Mouse (Mus musculus) E14TG2a.4 (cell line): ENCODE results near the gene Snapc3.

ENCODE experiments used
- H3K27me3 ChIP-seq: 2 replicates; pipeline ENCODE4 v1.6.1; 2014; ENCODE audit warnings: low read length, control low read depth; ENCODE audit not compliant: insufficient read depth
- H3K36me3 ChIP-seq: 2 replicates; pipeline ENCODE4 v1.6.1; 2014; ENCODE audit warnings: low read length, control low read depth; ENCODE audit not compliant: insufficient read depth
- H3K4me1 ChIP-seq: replicated peaks from 2 replicates; pipeline ENCODE4 v1.6.1; 2014; ENCODE audit warnings: low read depth, low read length, control low read depth
- H3K4me3 ChIP-seq: replicated peaks from 2 replicates; pipeline ENCODE4 v1.5.1; 2014; ENCODE audit warnings: mild to moderate bottlenecking, low read length
- H3K9me3 ChIP-seq: 2 replicates; pipeline ENCODE4 v1.6.1; 2014; ENCODE audit warnings: low read length, control low read depth
- CTCF ChIP-seq: conservative IDR thresholded peaks from 2 replicates; pipeline ENCODE4 v1.5.1; 2014; ENCODE audit warnings: low read length
- NANOG ChIP-seq: IDR thresholded peaks from 2 replicates; pipeline ENCODE4 v1.6.1; 2014; ENCODE audit warnings: borderline replicate concordance, low read length, mixed read lengths
- POU5F1 ChIP-seq: IDR thresholded peaks from 2 replicates; pipeline ENCODE4 v1.6.1; 2014; ENCODE audit warnings: low read length, borderline replicate concordance

Gene Snapc3

GRCm38 (mm10) chr4:83428845-83429244 is 11.3 kb downstream of the Snapc3 start:
- TF ChIP-seq POU5F1 = no peak
- no peak for TF ChIP-seq NANOG
- peak; percentile 73 for TF ChIP-seq CTCF
- H3K4me3 ChIP-seq = no peak overlapping the region
- H3K36me3 ChIP-seq = peaks cover 82% of the 10 kb centered on the region
- no peaks in the 10 kb centered on the region for H3K27me3 ChIP-seq
- peaks cover 72% of the 10 kb centered on the region for H3K4me1 ChIP-seq
- H3K9me3 ChIP-seq = no peaks in the 10 kb centered on the region

DNA sequence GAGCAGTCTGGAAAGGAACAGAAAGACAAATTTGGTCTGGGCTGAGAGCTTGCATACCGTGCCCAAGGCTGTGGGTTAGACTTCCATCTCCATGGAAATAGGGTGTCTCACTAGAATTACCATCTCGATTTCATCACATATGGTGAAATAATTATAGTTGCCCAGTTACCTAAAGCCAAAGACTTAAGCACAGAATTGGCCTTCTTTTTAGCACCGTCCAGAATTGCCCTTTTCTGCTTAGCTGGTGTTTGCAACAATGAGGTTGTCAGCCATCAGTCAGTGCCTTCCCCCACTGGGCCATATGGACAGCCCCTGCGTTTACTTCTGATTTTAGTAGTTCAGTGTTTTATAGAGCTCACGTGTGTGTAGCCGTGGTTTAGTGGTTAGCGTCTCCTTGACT is 14.4 kb downstream of the Snapc3 start:
- no peaks in the 10 kb centered on the region for H3K27me3 ChIP-seq
- peaks cover 80% of the 10 kb centered on the region for H3K4me1 ChIP-seq
- no peak overlapping the region for H3K4me3 ChIP-seq
- peaks cover 91% of the 10 kb centered on the region for H3K36me3 ChIP-seq
- H3K9me3 ChIP-seq = no peaks in the 10 kb centered on the region
- TF ChIP-seq CTCF = no peak
- no peak for TF ChIP-seq NANOG
- TF ChIP-seq POU5F1 = no peak

DNA sequence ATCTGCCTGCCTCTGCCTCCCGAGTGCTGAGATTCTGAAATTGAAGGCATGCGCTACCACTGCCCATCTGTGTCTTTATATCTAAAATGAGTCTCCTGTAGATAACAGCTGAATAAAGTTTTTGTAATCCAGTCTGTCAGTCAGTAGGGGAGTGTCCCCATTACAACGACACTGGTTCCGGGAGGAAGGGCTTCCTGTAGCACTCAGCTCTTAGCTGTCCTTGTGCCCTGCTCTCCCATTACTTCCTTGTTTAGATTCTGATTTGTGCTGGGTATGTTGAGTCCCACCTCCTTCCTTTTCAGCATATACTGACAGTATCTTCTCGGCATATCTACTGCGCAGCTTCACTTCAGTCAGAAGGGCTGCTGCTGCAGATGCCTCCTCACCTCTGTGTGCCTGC is 15.4 kb downstream of the Snapc3 start:
- H3K36me3 ChIP-seq = peaks cover 91% of the 10 kb centered on the region
- H3K4me1 ChIP-seq = peaks cover 81% of the 10 kb centered on the region

GRCm38 (mm10) chr4:83436375-83436774 is 18.9 kb downstream of the Snapc3 start:
- Histone ChIP-seq H3K27me3 (no peaks in the 10 kb centered on the region), H3K9me3 (no peaks in the 10 kb centered on the region), H3K36me3 (peaks cover 86% of the 10 kb centered on the region), H3K4me1 (peaks cover 97% of the 10 kb centered on the region), H3K4me3 (no peak overlapping the region; the same call in 1 of the 2 replicates)
- TF ChIP-seq CTCF = no peak
- peak; percentile 95 for TF ChIP-seq NANOG
- no peak for TF ChIP-seq POU5F1

More for the DNA sequence above, 15.4 kb downstream of the Snapc3 start:
- no peaks in the 10 kb centered on the region for H3K27me3 ChIP-seq
- H3K4me3 ChIP-seq = no peak overlapping the region
- no peak for TF ChIP-seq POU5F1
- no peak for TF ChIP-seq NANOG
- TF ChIP-seq CTCF = no peak
- H3K9me3 ChIP-seq = no peaks in the 10 kb centered on the region

- TF ChIP-seq NANOG (no peak), CTCF (no peak), POU5F1 (no peak)
- H3K27me3 ChIP-seq = no peaks in the 10 kb centered on the region
- peak overlapping the region; percentile 24; the same call in 1 of the 2 replicates for H3K4me3 ChIP-seq
- peaks cover 91% of the 10 kb centered on the region for H3K4me1 ChIP-seq
- peaks cover 80% of the 10 kb centered on the region for H3K36me3 ChIP-seq
- H3K9me3 ChIP-seq = no peaks in the 10 kb centered on the region
Observed at GRCm38 (mm10) chr4:83438116-83438515, 20.6 kb downstream of the Snapc3 start.

DNA sequence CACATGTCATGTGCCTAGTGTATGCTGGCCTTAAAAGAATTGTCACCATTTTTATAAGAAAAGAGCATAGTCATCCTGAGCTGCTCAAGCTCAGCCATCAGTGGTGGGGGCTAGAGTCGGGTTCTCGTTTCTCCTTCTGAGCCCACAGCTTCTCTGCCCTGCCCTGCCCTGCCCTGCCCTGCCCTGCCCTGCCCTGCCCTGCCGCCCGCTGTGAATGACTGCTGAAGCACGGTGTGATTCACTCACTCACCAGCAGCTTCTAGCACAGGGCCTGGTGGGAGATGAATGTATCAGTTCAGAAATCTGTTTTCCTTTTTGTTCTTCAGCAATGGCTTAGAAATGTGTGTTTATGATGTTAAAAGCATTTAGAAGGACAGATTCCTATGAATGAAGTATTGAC is 21.5 kb downstream of the Snapc3 start:
- H3K4me3 ChIP-seq = peak overlapping the region; percentile 24; the same call in 1 of the 2 replicates
- H3K9me3 ChIP-seq = no peaks in the 10 kb centered on the region
- H3K4me1 ChIP-seq = peaks cover 83% of the 10 kb centered on the region
- TF ChIP-seq NANOG (peak; percentile 81), POU5F1 (no peak), CTCF (no peak)
- peaks cover 73% of the 10 kb centered on the region for H3K36me3 ChIP-seq
- H3K27me3 ChIP-seq = no peaks in the 10 kb centered on the region

DNA sequence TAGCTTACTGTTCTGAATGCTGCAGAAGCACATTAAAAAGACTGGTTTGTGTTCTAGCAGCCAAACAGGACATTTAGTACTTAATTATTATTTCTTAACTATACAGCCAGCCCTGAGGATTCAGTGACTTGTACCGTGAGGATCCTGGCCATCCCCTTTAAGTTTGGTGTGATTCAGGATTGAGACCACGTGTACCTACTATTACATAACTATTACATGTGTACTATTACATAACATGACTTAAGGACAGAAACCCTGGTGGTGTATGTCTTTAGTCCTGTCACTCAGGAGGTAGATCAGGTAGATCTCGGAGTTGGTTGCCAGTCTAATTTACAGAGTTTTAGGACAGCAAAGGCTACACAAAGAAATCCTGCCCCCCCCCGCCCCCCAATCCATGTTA is 23.5 kb downstream of the Snapc3 start:
- TF ChIP-seq CTCF = no peak
- no peak for TF ChIP-seq NANOG
- no peak for TF ChIP-seq POU5F1
- Histone ChIP-seq H3K4me3 (no peak overlapping the region), H3K4me1 (peaks cover 63% of the 10 kb centered on the region), H3K27me3 (no peaks in the 10 kb centered on the region), H3K9me3 (no peaks in the 10 kb centered on the region), H3K36me3 (peaks cover 53% of the 10 kb centered on the region)

GRCm38 (mm10) chr4:83450785-83451184 is 33.3 kb downstream of the Snapc3 start:
- Histone ChIP-seq H3K4me3 (no peak overlapping the region), H3K4me1 (peaks cover 21% of the 10 kb centered on the region), H3K27me3 (no peaks in the 10 kb centered on the region), H3K36me3 (peaks cover 68% of the 10 kb centered on the region), H3K9me3 (no peaks in the 10 kb centered on the region)
- no peak for TF ChIP-seq POU5F1
- TF ChIP-seq NANOG = no peak
- no peak for TF ChIP-seq CTCF

- peaks cover 92% of the 10 kb centered on the region for H3K36me3 ChIP-seq
- no peak overlapping the region for H3K4me3 ChIP-seq
- peaks cover 4% of the 10 kb centered on the region; the same call in 1 of the 2 replicates for H3K4me1 ChIP-seq
- no peak for TF ChIP-seq NANOG
- TF ChIP-seq CTCF = no peak
- TF ChIP-seq POU5F1 = no peak
- H3K27me3 ChIP-seq = no peaks in the 10 kb centered on the region
- no peaks in the 10 kb centered on the region for H3K9me3 ChIP-seq
Observed at GRCm38 (mm10) chr4:83460106-83460505, 42.6 kb downstream of the Snapc3 start.
